Mouse (Mus musculus) neural tube, embryonic 14.5 days (tissue): ENCODE measurements around the gene Fam171a2. TPM values are rescaled to one million over a fixed set of nuclear protein-coding genes. Genes with fewer than 3 reads are reported as not detected.

Experiments
- ATAC-seq: fragments of 200-750 bp; cut with Nextera tagmentation; 2 replicates; pipeline ENCODE4 v1.8.0; 2017; ENCODE audit warnings: low read depth, mild to moderate bottlenecking, moderate TSS enrichment, moderate library complexity
- H3K27ac ChIP-seq: fragments of 300-500 bp; sonication (generic); 2 replicates; pipeline ENCODE4 v1.5.1; 2014; ENCODE audit warnings: low read depth, mild to moderate bottlenecking, control low read depth, low read length, moderate library complexity, mixed read lengths
- H3K27me3 ChIP-seq: fragments of 300-500 bp; sonication (generic); 2 replicates; pipeline ENCODE4 v1.6.1; 2014; ENCODE audit warnings: low read length; ENCODE audit not compliant: control insufficient read depth, insufficient read depth
- H3K36me3 ChIP-seq: fragments of 300-500 bp; sonication (generic); 2 replicates; pipeline ENCODE4 v1.6.1; 2014; ENCODE audit warnings: low read length, mixed read lengths; ENCODE audit not compliant: control insufficient read depth, insufficient read depth
- H3K4me1 ChIP-seq: fragments of 300-500 bp; sonication (generic); 2 replicates; pipeline ENCODE4 v1.6.1; 2014; ENCODE audit warnings: low read length; ENCODE audit not compliant: control insufficient read depth, insufficient read depth
- H3K4me2 ChIP-seq: fragments of 300-500 bp; sonication (generic); 2 replicates; pipeline ENCODE4 v1.6.1; 2014; ENCODE audit warnings: mild to moderate bottlenecking, low read depth, low read length, control low read depth
- H3K4me3 ChIP-seq: fragments of 300-500 bp; sonication (generic); 2 replicates; pipeline ENCODE4 v1.5.1; 2014; ENCODE audit warnings: low read depth, low read length, control low read depth, mixed read lengths
- H3K9ac ChIP-seq: fragments of 300-500 bp; sonication (generic); replicated peaks from 2 replicates; pipeline ENCODE4 v1.6.1; 2014; ENCODE audit warnings: low read depth, mild to moderate bottlenecking, control low read depth, low read length, mixed read lengths
- H3K9me3 ChIP-seq: fragments of 300-500 bp; sonication (generic); 2 replicates; pipeline ENCODE4 v1.6.1; 2016; ENCODE audit warnings: low read length; ENCODE audit not compliant: control insufficient read depth
- whole genome bisulfite sequencing: fragments of 180-500 bp; shearing (Covaris S2); extraction: QIAGEN DNeasy Blood & Tissue Kit; methylation state at CpG from one replicate; pipeline ENCODE4 v1.1.7; 2014; 5-methylcytosine and 5-hydroxymethylcytosine counted together
- polyA plus RNA-seq: library from polyadenylated mRNA; unstranded; fragments of >200 nt; fragmentation: Nextera tagmentation; extraction: Ambion mirVana; gene quantifications from 2 replicates; pipeline ENCODE4 v1.2.1, GENCODE M21; 2014

The Fam171a2 gene
- polyA plus RNA-seq, 1 experiment from 2014 or later: 38.4 TPM

DNA sequence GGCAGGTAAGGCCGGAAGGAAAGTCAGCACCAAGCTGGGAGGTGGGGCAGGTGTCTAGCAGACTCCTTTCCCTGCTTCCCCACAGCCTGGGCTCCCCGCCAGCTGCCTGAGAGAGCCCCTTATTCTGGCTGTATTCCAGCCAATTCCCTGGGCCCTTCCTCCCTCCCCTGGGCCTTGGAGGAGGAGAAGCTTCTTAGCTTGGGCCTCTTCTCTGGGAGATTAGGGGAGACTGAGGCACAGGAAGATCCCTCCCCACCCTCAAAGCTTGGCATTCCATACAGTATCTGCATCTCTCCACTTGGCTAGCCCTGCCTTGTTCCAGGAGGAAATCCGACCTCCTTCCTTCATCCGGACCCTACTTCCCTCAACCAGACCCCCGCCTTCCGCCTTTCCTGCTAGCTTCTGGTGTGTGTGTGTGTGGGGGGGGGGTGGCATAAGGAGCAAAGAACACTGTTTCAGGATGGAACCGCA is 1.6 kb downstream of the Fam171a2 start:
- peak overlapping the region; percentile 99 for H3K9ac ChIP-seq
- peak; percentile 1; the same call in 1 of the 2 replicates for ATAC-seq
- H3K9me3 ChIP-seq: no peaks in the 10 kb centered on the region
- peaks cover 8% of the 10 kb centered on the region for H3K36me3 ChIP-seq
- no peaks in the 10 kb centered on the region for H3K27me3 ChIP-seq
- 11% methylated on average over 7 of the region's 7 CpGs for WGBS
- peak overlapping the region; percentile 72 for H3K4me2 ChIP-seq
- H3K4me1 ChIP-seq: peaks cover 24% of the 10 kb centered on the region
- H3K4me3 ChIP-seq: peak overlapping the region; percentile 95
- peak overlapping the region; percentile 96 for H3K27ac ChIP-seq

DNA sequence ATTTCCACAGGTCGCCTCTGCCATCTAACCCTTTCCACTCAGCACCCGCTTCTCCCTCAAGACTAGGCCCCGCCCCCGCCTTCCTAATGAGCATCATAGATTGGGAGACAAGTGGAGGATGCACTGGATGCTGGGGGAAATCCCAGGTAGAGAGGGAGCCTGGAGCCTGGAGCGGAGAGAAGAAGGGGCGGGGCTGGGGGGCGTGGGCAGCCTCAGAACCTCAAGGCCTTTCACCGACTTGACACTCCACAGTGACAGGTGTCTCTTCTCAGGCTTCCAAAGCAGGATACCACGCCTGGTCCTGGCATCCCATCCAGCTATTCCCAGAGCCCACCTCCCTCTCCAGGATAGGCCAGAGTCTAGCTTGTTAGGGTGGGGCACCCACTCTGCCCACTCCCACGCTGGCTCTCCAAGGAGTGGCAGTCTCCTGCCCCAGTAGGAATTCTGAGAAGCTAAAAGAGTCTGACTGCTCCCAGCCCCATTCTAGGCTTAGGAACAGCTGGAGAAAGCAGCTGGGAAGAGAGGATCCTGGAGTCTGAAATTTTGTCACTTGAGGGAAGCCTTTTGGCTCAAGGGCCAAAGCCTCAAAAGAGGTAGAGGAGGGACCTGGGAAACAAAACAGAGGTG is 2.1 kb downstream of the Fam171a2 start:
- 19% methylated on average over 10 of the region's 10 CpGs for WGBS
- no peaks in the 10 kb centered on the region for H3K27me3 ChIP-seq
- H3K9me3 ChIP-seq: no peaks in the 10 kb centered on the region
- peaks cover 10% of the 10 kb centered on the region for H3K36me3 ChIP-seq
- ATAC-seq: no peak
- H3K4me3 ChIP-seq: peak overlapping the region; percentile 95
- H3K9ac ChIP-seq: peak overlapping the region; percentile 12
- H3K4me1 ChIP-seq: peaks cover 24% of the 10 kb centered on the region
- H3K27ac ChIP-seq: peak overlapping the region; percentile 96; the same call in 1 of the 2 replicates
- H3K4me2 ChIP-seq: peak overlapping the region; percentile 72

DNA sequence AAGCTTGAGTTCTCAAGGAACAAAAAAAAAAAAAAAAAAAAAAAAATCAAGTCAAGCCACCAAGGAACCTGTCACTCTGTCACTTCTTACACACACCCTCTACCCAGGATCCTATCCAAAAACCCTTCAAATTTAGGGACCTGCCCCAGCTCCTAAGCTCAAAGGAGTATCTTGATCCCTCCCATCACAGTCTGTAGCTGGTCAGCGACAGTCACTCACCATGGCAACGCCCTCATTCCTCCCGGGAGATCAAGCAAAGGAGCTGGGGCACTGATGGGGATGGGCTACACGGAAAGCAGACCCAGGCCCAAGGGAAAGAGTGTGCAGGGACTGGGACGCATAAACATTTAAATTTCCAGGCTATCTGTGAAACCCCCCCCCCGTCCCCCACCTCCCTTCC is 2.7 kb downstream of the Fam171a2 start:
- peak overlapping the region; percentile 12; the same call in 1 of the 2 replicates for H3K9ac ChIP-seq

DNA sequence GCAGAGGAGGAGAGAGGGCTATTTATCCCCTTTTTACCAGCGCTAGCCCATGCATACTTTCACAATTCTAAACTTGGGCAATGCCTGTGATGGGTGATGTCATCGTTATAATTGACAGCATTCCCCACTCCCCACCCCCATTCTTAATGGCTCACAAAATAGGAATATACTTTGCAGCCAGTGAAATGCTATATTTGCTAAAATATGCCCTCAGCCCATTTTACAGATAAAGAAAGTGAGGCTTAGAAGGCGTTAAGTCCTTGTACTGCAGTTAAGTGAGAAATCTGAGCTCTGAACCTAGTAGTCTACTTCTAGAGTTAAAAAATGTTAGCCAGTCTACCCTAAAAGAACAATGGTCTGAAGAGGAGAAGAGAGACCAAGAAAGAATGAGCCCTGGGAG is 3.2 kb downstream of the Fam171a2 start:
- Histone ChIP-seq H3K4me3 (no peak overlapping the region), H3K36me3 (peaks cover 20% of the 10 kb centered on the region), H3K4me2 (no peak overlapping the region), H3K9me3 (no peaks in the 10 kb centered on the region), H3K27ac (no peak overlapping the region), H3K4me1 (peaks cover 24% of the 10 kb centered on the region), H3K27me3 (no peaks in the 10 kb centered on the region), H3K9ac (no peak overlapping the region)
- WGBS: 78% methylated on average over 3 of the region's 3 CpGs
- no peak for ATAC-seq

More for the DNA sequence above, 2.7 kb downstream of the Fam171a2 start:
- Histone ChIP-seq H3K4me1 (peaks cover 24% of the 10 kb centered on the region), H3K9me3 (no peaks in the 10 kb centered on the region), H3K4me3 (no peak overlapping the region), H3K36me3 (peaks cover 16% of the 10 kb centered on the region), H3K27ac (no peak overlapping the region), H3K27me3 (no peaks in the 10 kb centered on the region), H3K4me2 (peak overlapping the region; percentile 72)
- 5% methylated on average over 6 of the region's 6 CpGs for WGBS
- no peak for ATAC-seq

DNA sequence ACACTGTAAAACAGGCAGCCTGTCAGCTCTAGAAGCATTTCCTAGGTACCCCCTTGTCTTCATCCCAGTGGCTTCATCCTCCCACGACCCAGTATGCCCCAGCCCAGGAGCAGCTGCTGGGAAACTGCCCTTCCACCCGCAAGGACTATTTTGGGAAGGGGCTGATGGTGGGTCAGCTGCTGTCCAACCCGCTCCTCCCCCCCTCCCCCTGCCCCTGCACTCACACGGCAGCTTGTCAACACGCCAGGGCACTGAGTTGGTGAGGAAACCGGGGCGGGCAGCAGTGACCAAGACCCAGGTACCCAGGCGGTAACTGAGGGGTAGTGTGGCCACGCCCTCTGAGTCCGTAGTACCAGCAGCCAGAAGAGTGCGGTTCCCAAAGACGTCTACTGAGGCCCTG is 3.7 kb downstream of the Fam171a2 start:
- Histone ChIP-seq H3K36me3 (peaks cover 25% of the 10 kb centered on the region), H3K27me3 (no peaks in the 10 kb centered on the region), H3K4me3 (no peak overlapping the region), H3K9me3 (no peaks in the 10 kb centered on the region), H3K4me2 (no peak overlapping the region), H3K4me1 (peaks cover 24% of the 10 kb centered on the region), H3K27ac (no peak overlapping the region), H3K9ac (no peak overlapping the region)
- no peak for ATAC-seq
- WGBS: 66% methylated on average over 12 of the region's 12 CpGs

DNA sequence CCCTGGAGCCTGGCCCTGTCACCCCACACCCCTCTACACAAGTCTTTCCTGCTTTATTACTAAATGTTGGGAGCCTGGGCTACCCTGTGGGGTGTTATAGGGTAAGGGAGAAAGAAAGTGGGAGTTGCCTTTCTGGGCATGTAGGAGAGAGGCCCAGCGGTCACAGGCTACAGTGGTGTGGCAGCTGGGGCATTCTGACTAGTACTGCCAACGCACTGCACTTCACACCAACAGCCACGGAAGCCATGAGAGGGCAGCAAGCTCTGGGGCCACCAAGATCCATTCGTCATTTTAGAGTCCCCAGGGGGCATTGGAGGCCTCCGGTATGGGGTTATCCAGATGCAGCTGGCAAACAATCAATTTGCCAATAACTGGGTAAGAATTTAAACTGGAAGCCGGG is 5.4 kb downstream of the Fam171a2 start:
- 65% methylated on average over 6 of the region's 6 CpGs for WGBS

DNA sequence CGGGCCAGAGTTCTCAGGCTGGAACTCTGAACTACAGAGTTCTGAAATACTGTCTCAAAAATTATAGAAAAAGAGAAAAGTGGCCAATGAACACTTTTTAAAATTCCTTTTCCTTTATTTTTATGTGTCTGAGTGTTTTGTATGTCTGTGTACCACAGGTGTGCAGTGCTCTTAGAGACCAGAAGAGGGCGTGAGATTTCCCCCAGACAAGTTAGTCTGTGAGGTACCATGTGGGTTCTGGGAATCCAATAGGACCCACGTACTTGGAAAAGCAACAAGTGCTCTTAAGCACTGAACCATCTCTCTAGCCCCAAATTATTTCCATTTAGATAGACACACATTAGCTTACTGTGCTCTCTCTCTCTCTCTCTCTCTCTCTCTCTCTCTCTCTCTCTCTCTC is 6.0 kb downstream of the Fam171a2 start:
- WGBS: 84% methylated on average over 3 of the region's 3 CpGs
- Histone ChIP-seq H3K4me2 (no peak overlapping the region), H3K9me3 (no peaks in the 10 kb centered on the region), H3K4me1 (peaks cover 35% of the 10 kb centered on the region), H3K9ac (no peak overlapping the region), H3K27ac (no peak overlapping the region), H3K27me3 (no peaks in the 10 kb centered on the region), H3K36me3 (peaks cover 42% of the 10 kb centered on the region), H3K4me3 (no peak overlapping the region)
- no peak for ATAC-seq

More for the DNA sequence above, 5.4 kb downstream of the Fam171a2 start:
- H3K36me3 ChIP-seq: peaks cover 39% of the 10 kb centered on the region
- H3K4me2 ChIP-seq: no peak overlapping the region
- no peaks in the 10 kb centered on the region for H3K9me3 ChIP-seq
- no peak overlapping the region for H3K27ac ChIP-seq
- no peaks in the 10 kb centered on the region for H3K27me3 ChIP-seq
- H3K9ac ChIP-seq: no peak overlapping the region
- H3K4me3 ChIP-seq: no peak overlapping the region
- no peak for ATAC-seq
- H3K4me1 ChIP-seq: peaks cover 34% of the 10 kb centered on the region

DNA sequence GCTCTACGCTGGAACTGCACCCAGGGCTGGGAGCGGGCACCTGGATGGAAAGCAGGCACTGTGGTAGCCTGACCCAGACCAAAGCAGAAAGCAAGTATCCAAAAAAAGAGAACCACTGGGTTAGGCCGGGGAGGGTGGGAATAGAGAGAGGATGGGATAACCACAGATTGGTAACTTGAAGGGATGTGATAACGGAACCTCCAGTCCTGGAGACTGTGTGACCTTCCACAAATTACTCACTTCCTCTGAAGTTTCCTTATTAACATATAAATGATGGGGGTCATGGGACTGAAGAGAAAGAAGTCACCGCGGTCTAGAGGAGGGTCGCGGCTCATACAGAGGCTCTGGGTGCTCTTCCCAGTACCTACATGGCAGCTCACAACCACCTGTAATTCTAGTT is 7.2 kb downstream of the Fam171a2 start:
- Histone ChIP-seq H3K4me2 (no peak overlapping the region), H3K27me3 (no peaks in the 10 kb centered on the region), H3K4me1 (peaks cover 25% of the 10 kb centered on the region), H3K4me3 (no peak overlapping the region), H3K27ac (no peak overlapping the region), H3K9me3 (no peaks in the 10 kb centered on the region), H3K36me3 (peaks cover 54% of the 10 kb centered on the region), H3K9ac (no peak overlapping the region)
- no peak for ATAC-seq
- WGBS: 81% methylated on average over 8 of the region's 8 CpGs

DNA sequence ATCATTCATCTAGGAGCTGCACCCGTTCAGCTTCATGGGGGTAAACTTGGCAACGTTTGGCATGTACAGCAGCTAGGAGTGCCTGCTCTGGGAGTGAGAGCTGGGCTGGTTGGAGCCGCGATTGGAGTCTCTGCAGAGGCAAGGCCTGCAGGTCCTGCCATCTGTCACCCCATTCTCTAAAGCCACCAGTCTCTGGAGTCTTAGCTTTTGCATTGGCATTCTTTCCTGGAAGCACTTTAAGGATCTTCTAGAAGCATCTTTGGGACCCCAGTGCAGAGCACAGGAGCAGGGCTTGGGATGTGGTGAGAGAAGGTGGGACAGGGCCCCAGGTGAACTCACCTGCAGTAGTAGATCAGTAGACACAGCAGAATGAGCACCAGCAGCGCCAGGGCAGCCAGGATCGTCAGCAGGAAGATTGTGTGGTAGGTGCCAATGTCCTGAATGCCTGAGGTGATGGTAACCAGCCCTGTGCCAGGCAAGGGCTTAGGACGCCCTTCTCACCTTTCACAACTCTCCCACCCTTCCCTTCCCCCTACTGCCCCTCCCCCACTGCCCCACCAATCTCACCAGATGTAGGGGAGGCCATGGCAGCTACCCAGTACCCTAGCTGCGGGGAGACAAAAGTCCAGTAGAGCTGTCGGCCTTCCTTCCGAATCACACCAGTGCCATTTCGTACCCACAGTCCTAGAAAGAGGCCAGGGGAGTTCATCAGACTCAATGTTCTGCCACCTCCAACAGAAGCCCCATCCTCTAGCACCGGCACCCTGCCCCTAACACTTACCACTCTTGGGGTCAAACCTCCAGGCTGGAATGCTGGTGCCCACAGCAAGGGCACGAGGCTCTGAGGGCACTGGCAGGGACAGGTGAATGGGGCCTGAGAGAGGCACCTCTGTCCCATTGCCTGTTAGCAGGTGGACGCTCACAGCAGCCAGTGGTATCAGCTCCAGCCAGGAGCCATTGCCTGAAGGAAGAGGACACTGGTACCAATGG is 8.1 kb downstream of the Fam171a2 start:
- H3K4me1 ChIP-seq: peaks cover 18% of the 10 kb centered on the region

More for the DNA sequence above, 8.1 kb downstream of the Fam171a2 start:
- H3K4me2 ChIP-seq: no peak overlapping the region
- WGBS: 76% methylated on average over 14 of the region's 14 CpGs
- H3K27ac ChIP-seq: no peak overlapping the region
- no peak overlapping the region; the same call in 1 of the 2 replicates for H3K9ac ChIP-seq
- H3K27me3 ChIP-seq: no peaks in the 10 kb centered on the region
- no peaks in the 10 kb centered on the region for H3K9me3 ChIP-seq
- H3K36me3 ChIP-seq: peaks cover 61% of the 10 kb centered on the region
- H3K4me3 ChIP-seq: no peak overlapping the region
- ATAC-seq: no peak
